Mouse (Mus musculus): ENCODE results near the gene Vmn1r71.
"Not testable (repeated sequence)": the region's sequence is repeated elsewhere in the genome, so short reads cannot be mapped to it uniquely, and the experiment has no call there.

The Vmn1r71 gene

GRCm38 (mm10) chr7:10754264-10754663 lies at the start of gene Vmn1r71:
Gene Vmn1r71 (minus strand): TSS chr7:10754364.
- DNase-seq, result no peak

- DNase-seq, result not testable (repeated sequence)
Measured at GRCm38 (mm10) chr7:10757551-10757950, 3.4 kb upstream of the Vmn1r71 start.
